ENCODE assay signal across 28 mouse cellular contexts in the genomic region with DNA sequence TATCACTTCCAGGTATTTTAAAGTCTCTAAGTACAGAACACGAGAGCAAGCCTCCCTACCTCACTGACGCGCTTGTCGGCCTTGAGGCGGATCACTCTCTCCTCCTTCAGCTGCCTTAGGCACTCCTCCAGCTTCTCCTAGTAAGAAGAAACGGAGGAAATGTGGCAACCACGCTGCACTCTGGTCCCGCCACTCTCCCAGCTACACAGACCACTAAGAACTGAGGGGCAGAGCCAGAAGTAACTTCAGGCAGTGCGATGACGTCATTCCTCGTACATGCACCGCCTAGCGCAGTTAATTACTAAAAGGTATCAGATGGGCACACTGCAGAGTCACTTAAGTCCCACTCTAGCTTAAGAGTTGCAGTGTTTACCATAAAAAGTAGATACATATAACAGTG. TPM values are rescaled to one million over a fixed set of nuclear protein-coding genes. Genes with fewer than 3 reads are reported as not detected.
A peak's percentile ranks its signal among the peaks of the same experiment; 100 is the strongest.
DNase-seq lines count a peak whose midpoint lies in the region; ATAC-seq and TF ChIP-seq lines count a peak whose summit lies in the region.
"Had no signal": no experiment of that assay in that cellular context is flagged by ENCODE, and none has a peak within 500 bp of the region (broad histone marks: within the 10 kb centered on the region; RNA-seq: fewer than 3 reads in every experiment).

No protein-coding gene starts in this region.

- H3K4me1 ChIP-seq in heart, embryonic 13.5 days: no peaks in the 10 kb centered on the region
- H3K4me1 ChIP-seq: embryonic facial prominence, embryonic 15.5 days; heart, embryonic 12.5 days; hindbrain, embryonic 10.5 days; kidney, embryonic 15.5 days; limb, embryonic 13.5 days; midbrain, embryonic 13.5 days; neural tube, embryonic 13.5 days had no signal

- H3K27ac ChIP-seq in heart, embryonic 13.5 days (replicated peaks): no peak overlapping the region
- H3K27ac ChIP-seq: embryonic facial prominence, embryonic 15.5 days; hindbrain, embryonic 10.5 days; kidney, embryonic 15.5 days; limb, embryonic 13.5 days; macrophage; midbrain, embryonic 13.5 days; neural tube, embryonic 13.5 days had no signal

- WGBS in heart, embryonic 13.5 days: 67% methylated on average over 13 of the region's 13 CpGs

- no peak for TF ChIP-seq CTCF in brain, embryonic 14.5 days (IDR thresholded peaks at IDR 0.05; ENCODE audit: borderline replicate concordance, extremely low read depth, insufficient read depth, insufficient read length)

- no peak overlapping the region for H3K4me3 ChIP-seq in heart, embryonic 13.5 days
- H3K4me3 ChIP-seq: embryonic facial prominence, embryonic 15.5 days; heart, embryonic 12.5 days; hindbrain, embryonic 10.5 days; kidney, embryonic 15.5 days; limb, embryonic 13.5 days; midbrain, embryonic 13.5 days; neural tube, embryonic 13.5 days had no signal

- no peak for TF ChIP-seq POLR2A in brain, embryonic 14.5 days (IDR thresholded peaks at IDR 0.05; ENCODE audit: borderline replicate concordance, extremely low read depth, insufficient read depth, insufficient read length, poor library complexity, severe bottlenecking)

- H3K4me2 ChIP-seq in heart, embryonic 13.5 days: 0 out of 2 replicates have a peak overlapping the region, but pooled peaks have one; percentile 1
- H3K4me2 ChIP-seq: embryonic facial prominence, embryonic 15.5 days; heart, embryonic 12.5 days; kidney, embryonic 15.5 days; limb, embryonic 13.5 days; liver, embryonic 11.5 days; midbrain, embryonic 13.5 days; neural tube, embryonic 13.5 days had no signal

- H3K9me3 ChIP-seq in heart, embryonic 13.5 days: no peaks in the 10 kb centered on the region
- H3K9me3 ChIP-seq: embryonic facial prominence, embryonic 15.5 days; heart, embryonic 12.5 days; hindbrain, embryonic 10.5 days; kidney, embryonic 15.5 days; limb, embryonic 13.5 days; midbrain, embryonic 13.5 days; neural tube, embryonic 13.5 days had no signal

- H3K36me3 ChIP-seq in heart, embryonic 13.5 days: peaks cover 50% of the 10 kb centered on the region

- ATAC-seq in heart, embryonic 13.5 days (ENCODE audit: extremely low read depth, insufficient number of reproducible peaks, low FRiP score, low TSS enrichment): no peak
- ATAC-seq in erythroblast, adult 5-6 weeks (replicated peaks; ENCODE audit: low FRiP score, poor library complexity, severe bottlenecking): no peak
- ATAC-seq: forebrain, embryonic 16.5 days; hindbrain, embryonic 16.5 days; midbrain, embryonic 13.5 days had no signal

- H3K9ac ChIP-seq in heart, embryonic 13.5 days: no peak overlapping the region
- H3K9ac ChIP-seq: embryonic facial prominence, embryonic 15.5 days; heart, embryonic 12.5 days; kidney, embryonic 15.5 days; limb, embryonic 13.5 days; midbrain, embryonic 13.5 days; neural tube, embryonic 13.5 days had no signal

- DNase-seq in adrenal gland, postnatal 14 days: peak; percentile 30
- DNase-seq in adrenal gland, postnatal 4 days (ENCODE audit: low spot score in 2 of 2): no peak
- DNase-seq in heart, adult 8-10 months (ENCODE audit: low spot score): no peak
- peak; percentile 27 for DNase-seq in 416B (ENCODE audit: low read depth)
- peak; percentile 38 for DNase-seq in brain, embryonic 14.5 days (ENCODE audit: low read depth)
- no peak for DNase-seq in embryo, embryonic 11 days
- DNase-seq: cerebellum, adult 11 months; cerebellum, adult 9-10 months; cerebellum, postnatal 36 days; gastrocnemius, postnatal 14 days; heart, adult 18-20 months; heart, postnatal 14 days; kidney, adult 18-20 months; kidney, postnatal 36 days; thymus, postnatal 4 days had no signal

- no peaks in the 10 kb centered on the region for H3K27me3 ChIP-seq in heart, embryonic 13.5 days (replicated peaks)
- H3K27me3 ChIP-seq: embryonic facial prominence, embryonic 15.5 days; heart, embryonic 12.5 days; kidney, embryonic 15.5 days; limb, embryonic 13.5 days; midbrain, embryonic 13.5 days; neural tube, embryonic 13.5 days had no signal

RNA-seq across cellular contexts. Expression of gene Psat1, which starts 15.2 kb away (rescaled TPM):
- total RNA-seq in adrenal gland, postnatal 14 days (2021): 129 and 165 TPM in 2 replicates
- 10 to 100 TPM; 63.3 to 69.9 TPM for total RNA-seq in adrenal gland, postnatal 4 days (2021)
- polyA plus RNA-seq in heart, embryonic 13.5 days (2015; fragmentation: Nextera tagmentation; extraction: Ambion mirVana): 60.4 and 65.8 TPM in 2 replicates
- total RNA-seq in heart, adult 8-10 months (2022): 1 to 10 TPM; 3.1 to 4.8 (median 4.0) TPM
- 96.9 and 98.3 TPM in 2 replicates for polyA plus RNA-seq in brain, embryonic 14.5 days (2012; rRNA removed)
- total RNA-seq in erythroblast, adult 5-6 weeks (2015; ENCODE audit: low replicate concordance): 9.8 and 32.5 TPM in 2 replicates
- total RNA-seq in erythroblast, adult 5-6 weeks (2017; ENCODE audit: low replicate concordance): 13.7 and 25.0 TPM in 2 replicates

RNA-seq across cellular contexts. Expression of gene Cep78, which starts 22.5 kb away (rescaled TPM):
- 11.1 and 11.9 TPM in 2 replicates for total RNA-seq in adrenal gland, postnatal 14 days (2021)
- total RNA-seq in adrenal gland, postnatal 4 days (2021): 10 to 100 TPM; 16.2 to 17.2 TPM
- 12.9 and 13.4 TPM in 2 replicates for polyA plus RNA-seq in heart, embryonic 13.5 days (2015; fragmentation: Nextera tagmentation; extraction: Ambion mirVana)
- 1 to 10 TPM; 3.5 to 3.7 (median 3.6) TPM for total RNA-seq in heart, adult 8-10 months (2022)
- 21.7 and 24.5 TPM in 2 replicates for polyA plus RNA-seq in brain, embryonic 14.5 days (2012; rRNA removed)
- 2.5 and 3.1 TPM in 2 replicates for total RNA-seq in erythroblast, adult 5-6 weeks (2015; ENCODE audit: low replicate concordance)
- 2.7 and 6.1 TPM in 2 replicates for total RNA-seq in erythroblast, adult 5-6 weeks (2017; ENCODE audit: low replicate concordance)

Comparison
In these comparisons a context has a peak if more than half of its experiments do, and no peak if none do; other contexts are left out.
1. DNase-seq: peak in adrenal gland, postnatal 14 days (single experiment), 416B (single experiment) and brain, embryonic 14.5 days (single experiment); none in adrenal gland, postnatal 4 days (0 of 2), heart, adult 8-10 months (single experiment) and embryo, embryonic 11 days (single experiment).